Mouse (Mus musculus): ENCODE data around the gene Gas6. TPM values are rescaled to one million over a fixed set of nuclear protein-coding genes. Genes with fewer than 3 reads are reported as not detected.

Gene Gas6
- total RNA-seq, 2 experiments from 2014 or later: 121 to 122 TPM

DNA sequence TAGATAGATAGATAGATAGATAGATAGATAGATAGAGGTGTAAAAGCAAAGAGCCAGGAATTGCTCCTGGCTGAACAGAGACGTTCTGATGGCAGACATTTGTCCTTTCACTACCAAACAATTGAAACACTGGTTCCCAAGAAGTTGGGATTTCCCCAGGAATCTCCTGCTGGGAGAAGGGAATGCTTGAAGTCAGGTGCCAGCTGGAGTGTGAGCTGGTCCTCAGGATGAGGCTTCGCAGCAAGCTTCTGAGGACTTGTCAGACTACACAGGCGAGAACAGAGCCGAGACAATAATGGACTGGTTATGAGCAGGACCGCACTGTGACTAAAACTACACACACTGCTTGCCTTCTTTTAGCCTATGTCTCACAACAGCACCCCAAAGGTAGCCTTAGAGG, 17.7 kb upstream of the Gas6 start:
- DNase-seq: no peak
- intact Hi-C loops (cut with DNase I): no loop called here

DNA sequence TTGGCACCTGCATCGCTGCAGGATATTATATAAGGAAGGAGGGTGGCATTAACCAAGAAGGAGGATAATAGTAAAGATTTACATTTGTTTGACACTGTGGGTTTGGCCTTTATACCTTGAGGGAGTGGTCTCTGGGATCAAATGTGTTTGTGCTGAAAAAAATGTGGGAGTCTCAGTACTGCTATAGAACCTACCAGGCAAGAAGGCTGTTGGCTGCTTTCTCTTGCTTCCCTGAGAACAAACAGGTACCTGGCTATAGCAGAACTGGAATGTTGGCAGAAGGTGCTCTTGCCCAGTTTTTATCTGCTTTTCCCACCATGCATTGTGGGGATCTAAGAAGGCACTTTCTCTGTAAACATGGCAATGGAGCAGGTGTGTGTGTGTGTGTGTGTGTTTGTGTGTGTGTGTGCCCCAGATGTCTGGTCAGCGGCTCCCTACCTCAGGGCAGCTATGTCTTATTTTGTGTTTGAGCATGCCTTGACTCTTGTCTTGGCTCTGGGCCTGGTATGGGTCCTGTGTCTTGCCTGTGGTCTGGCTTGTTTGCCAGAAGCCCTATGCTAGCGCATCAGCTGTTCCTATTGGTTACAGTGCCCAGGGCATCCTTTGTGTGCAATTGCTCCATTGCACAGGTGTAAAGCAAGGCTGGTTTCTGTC, 13.1 kb upstream of the Gas6 start:
- intact Hi-C loops (cut with DNase I): no loop called here
- DNase-seq: no peak

DNA sequence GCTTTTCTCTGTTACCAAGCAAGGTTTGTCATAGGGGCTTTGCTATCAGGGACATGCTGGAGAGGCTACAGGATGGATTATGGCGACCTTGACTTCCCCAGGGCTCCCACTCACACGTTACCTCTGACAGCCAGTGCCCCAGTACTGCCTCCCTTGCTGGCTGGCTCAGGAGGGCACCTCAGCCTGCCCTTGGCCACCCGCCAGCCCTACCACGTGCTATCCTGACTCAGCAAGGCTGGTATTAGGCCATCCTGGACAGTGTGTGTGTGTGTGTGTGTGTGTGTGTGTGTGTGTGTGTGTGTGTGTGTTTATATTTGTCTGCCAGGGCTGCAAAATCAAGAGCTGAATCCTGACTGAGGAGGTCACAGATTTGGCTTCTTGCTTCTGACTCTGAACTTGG, 12.6 kb upstream of the Gas6 start:
- intact Hi-C loops (cut with DNase I): no loop called here
- DNase-seq: peak; percentile 79 to 87

DNA sequence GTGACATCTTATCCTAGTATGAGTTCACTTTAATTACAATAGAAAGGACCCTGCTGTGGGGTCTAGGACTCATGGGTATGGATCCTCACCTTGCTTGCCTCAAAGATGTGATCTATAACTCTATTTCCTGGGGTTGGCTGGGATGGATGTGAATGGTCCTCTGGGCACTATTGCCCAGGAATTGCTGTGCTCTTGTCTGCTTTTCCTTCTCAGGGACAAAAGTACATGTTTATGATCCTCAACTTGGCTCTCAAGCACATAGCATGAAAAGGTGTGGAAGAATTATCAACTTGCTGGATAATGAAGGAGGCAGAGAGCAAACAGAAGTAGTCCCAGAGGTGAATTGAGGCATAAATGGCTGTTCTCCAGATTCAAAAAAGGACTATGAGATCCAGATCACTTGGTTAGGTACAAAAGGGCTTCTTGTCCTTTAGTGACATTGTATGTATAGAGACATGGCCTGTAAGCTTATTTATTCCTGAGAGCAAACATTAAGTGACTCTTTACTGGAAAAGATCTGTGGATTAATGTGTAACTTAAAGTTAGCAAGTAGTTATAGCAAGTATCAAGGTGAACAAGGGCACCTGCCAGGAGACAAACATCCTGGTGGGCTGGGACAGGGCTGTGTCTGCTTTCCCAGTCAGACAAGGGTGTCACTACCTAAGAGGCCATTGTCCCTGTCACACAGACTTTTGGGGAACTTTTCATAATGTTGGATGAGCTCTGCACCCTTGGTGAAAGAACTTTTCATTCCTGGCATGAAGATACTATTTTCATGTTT, 10.8 kb upstream of the Gas6 start:
- DNase-seq: no peak
- intact Hi-C loops (cut with DNase I): no loop called here

DNA sequence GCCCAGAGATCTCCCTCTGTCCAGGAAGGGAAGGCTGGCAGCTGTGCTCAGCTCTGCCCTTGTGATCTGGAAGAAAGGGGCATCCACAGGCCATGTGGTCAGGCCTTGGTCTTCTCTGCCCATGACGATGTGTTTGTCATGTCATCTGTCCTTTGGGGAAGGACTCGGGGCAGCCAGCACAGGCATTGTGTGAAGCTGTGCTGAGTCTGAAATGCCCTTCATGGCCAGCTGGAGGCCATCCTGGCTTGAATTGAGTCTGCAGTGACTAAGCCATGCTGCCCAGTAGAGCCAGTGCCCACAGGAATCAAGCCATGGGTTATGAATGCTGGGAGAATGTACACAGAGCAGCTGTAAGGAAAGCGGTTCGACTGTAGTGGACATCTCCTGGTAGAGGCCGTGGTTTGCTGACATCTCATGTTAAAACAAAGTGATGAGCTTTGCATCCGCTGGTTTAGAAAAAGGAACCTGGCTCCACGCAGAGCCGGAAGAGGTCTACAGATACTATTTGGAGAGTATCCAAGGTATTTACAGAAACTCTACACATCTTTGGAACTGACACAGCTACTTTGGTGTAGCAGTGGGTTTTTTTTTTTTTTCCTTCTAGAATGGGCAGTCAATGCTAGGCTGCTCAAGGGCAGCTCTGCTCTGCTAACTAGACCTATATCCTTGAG, 9.8 kb upstream of the Gas6 start:
- DNase-seq: no peak

DNA sequence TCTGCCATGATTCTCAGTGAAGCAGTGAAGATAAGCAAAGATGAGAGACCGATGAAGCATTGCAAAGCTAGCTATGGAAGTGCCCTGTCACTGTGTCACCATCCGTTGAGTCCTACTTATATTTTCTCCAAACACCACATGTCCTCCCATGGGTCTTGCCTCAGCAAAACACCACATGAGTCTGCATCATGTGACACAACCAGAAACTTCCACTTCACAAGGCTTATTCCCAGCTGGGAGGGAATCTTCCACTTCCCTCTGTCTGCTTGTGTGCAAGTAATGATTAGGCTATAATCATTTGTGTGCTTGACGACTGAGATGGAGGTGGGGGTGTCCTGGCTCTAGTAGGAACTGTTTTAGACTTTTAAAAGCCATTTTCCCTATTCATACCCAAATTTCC, 6.9 kb upstream of the Gas6 start:
- intact Hi-C loops (cut with DNase I): no loop called here
- no peak for DNase-seq

More for the DNA sequence above, 9.8 kb upstream of the Gas6 start:
- intact Hi-C loops (cut with DNase I): no loop called here

DNA sequence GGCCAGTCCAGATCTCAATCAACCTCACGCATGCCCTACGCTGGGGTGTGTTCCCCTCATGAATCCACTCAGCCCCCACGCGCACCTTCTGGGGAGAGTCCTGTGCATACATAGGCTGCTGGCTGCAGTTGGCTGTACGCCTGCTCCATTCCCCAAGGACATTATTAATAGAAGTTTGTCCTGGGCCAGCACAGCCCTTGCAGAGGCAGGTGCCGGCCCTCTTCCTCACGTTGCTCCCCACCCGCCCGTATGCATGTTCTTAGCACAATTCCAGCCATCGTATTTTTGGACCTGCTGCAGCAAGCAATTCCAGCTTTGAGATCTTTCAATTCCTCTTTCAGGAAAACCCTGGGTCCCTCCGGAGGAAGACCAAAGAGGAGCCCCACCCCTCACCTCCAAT, 1.3 kb downstream of the Gas6 start:
- intact Hi-C loops (cut with DNase I): loop anchor here (2.0 kb wide), 2 partner anchors 38 to 56 kb away; no protein-coding TSS in a partner anchor
- DNase-seq: peak; percentile 76 to 78

DNA sequence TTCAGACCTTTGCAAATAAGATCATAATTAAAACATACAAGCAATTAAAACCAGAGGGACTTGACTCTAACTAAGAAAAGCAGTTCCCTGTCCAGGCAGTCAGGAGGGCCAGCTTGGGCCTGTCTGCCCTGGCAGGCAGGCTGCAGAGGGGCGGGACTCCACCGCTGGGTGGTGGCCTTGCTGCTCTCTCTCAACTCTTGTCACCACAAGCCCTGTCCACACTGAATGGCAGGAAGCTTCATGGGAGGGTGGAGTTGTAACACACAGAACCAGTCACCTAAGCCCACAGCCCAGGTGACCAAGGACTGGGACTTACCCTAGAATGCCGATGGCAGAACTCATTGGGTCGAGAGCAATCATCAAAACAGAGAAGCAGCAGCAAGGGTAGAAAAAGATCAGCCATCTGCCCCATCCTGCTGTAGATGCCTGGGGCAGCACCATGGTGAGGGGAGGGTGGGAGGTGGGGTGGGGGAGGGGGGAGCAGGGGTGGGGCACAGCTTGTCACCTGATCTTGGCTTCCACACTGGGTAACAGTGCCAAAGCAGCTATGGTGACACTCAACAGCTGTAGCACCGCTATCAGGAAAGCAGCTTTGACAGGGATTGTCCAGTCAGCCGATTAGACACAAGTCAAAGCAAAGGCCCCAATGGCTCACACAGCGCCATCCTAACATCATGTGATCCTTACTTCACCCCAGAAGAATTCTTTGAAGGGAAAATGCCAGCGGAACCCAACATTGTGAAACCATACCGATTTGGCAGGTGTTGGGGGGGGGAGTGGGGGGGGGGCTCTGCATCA, 1.9 kb downstream of the Gas6 start:
- intact Hi-C loops (cut with DNase I): loop anchor here (2.0 kb wide), 2 partner anchors 38 to 56 kb away; no protein-coding TSS in a partner anchor
- DNase-seq: peak; percentile 73 to 79

DNA sequence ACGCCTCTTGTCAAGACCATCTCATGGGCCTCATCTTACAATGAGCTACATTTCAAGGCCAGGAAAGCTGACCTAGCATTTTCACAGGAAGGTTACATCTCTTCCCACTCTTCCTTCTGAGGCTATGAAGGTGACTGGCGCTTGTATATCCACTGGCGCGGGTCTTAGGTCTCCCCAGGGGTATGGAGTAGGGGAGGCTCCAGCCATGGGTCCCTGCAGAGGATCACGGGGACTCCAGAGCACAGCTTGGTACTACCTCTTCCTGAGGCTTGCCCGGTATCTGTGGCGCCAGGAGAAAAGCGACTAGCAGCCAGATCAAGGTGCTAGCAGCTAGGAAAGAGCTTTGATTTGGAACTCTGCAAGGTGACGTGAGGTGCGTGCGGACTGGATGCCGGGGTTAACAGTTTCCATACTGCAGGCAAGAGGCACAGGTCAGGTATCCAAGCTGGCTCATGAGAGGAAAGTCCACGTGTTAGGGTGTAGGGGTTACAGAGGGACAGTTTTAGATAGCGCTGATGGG, 2.7 kb downstream of the Gas6 start:
- intact Hi-C loops (cut with DNase I): loop anchor here (2.0 kb wide), 2 partner anchors 39 to 57 kb away; no protein-coding TSS in a partner anchor
- no peak for DNase-seq

DNA sequence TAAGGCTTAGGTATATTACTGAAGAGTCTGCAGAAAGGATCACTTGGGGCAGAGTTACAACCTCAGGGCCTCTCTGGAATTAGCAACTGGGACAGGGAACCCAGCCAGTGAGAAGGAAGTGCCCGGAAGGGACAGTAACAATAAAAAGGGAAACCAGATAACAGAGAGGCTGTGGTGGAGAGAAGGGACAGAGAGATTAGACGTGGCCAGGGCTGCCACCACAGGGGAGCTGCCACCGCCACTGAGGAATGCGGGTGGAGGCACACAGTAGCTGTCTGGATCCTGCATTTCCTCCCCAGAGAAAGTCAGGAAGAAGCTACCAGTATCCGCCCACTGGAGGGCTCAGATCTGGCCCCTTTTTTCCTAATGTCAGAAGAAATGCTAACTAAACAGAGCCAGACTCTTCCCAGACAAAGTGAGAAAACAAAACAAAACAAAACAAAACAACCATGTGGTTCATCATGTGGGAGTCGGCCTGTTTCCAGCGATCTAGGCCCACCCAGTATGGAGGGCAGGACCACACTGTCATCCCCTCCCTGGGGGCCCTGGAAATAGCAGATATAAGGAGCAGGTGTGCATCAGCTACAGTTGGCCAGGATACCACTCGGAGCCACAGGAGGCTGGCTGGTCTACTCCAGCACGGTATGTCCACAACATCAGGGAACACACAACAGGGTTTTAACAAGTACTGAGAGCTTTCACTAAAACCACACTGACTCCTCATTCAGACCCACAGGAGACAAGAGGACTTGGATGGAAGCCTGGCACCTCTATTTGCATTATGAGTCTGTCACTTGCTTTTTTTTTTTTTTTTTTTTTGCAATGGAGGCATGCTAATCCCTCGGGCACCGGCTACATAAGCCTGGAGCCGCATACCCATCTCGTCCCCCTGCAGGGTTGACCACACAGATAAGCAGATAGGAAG, 4.0 kb downstream of the Gas6 start:
- intact Hi-C loops (cut with DNase I): no loop called here
- DNase-seq: peak in 1 of 2 experiments; percentile 37

DNA sequence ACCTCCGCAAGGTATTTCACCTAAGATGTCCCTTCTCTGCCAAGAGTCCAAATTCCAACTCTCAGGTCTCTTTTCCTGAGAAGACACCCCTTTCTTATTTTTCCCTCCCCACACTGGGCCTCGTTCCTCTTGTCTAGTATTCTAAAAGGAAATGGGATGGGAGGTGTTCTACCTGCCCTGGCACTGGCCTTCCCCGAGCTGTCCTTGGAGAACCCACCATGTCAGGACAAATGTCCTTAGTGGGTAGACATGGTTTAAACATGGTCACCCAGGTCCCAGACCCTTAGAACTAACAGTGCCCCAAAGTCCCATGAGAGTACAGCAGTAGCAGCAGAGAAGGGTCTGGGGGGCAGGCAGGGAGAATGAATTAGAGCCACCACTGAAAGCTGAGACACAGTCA, 4.9 kb downstream of the Gas6 start:
- DNase-seq: no peak
- intact Hi-C loops (cut with DNase I): no loop called here

DNA sequence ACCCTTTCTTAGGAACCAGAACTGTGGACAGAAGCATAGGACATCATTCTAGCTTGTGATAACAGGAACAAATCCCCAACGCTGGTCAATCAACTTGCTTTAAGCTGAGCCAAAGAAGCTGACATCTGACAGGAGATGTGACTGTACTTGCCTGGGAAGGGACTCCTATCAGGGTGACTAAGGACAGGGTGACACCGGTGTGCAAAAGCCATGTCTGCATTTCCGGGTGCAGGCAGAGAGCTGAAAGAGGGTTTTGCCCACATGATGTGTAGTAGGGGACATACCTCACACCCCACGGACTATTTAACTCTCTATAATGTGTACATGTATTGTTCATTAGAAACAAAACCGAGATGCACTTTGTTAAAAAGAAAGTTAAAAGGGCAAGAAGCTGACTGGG, 11.1 kb downstream of the Gas6 start:
- no peak for DNase-seq
- intact Hi-C loops (cut with DNase I): no loop called here

DNA sequence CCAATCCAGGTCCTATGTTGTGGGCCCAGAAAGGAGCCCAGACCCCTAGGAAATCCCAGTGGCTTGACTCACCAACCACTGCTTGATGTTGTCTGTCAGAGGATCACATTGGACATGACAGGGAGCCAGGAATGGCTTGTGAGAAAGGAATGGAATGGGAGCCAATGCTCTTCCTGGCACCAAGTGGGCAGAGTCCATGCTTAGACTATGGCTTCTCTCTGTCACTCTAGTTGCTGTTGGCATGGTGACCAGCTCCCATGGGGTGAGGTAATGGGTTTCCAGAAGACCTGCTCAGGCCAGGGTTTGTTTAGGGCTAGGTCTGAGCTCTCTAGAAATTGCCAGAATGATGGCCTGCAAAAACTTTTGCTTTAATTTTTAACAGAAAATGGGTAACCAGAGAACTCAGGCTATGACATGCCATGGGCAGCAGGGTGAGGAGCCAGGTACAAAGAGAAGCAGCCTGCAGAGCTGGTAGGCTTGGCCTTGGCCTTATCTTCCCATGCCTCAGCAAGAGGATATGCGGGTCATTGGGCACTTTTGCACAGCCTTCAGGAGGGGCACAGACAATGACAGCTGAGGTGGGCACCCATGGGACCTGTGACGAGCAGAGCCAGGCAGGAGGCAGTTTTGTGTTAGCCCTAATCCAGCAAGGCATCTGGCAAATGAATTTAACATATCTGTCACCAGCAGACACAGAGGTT, 12.0 kb downstream of the Gas6 start:
- DNase-seq: no peak
- intact Hi-C loops (cut with DNase I): no loop called here

DNA sequence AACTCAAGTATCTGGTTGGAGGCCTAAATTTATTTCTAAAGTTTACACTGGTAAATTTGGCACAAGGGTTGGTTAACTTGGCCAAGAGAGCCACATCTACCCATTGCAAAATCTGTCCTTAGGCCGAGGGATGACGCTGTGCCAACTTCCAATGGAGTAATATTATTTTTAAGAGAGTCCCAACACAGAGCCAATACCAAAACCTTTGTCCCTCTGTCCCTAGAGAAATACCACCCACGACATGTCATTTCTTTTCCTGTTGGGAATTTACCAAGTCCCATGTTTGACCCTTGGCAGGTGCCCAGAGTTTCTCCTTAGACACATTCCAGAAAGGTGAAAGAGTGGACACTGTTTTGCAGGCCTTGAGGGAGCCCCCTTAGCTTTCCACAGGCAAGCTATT, 12.7 kb downstream of the Gas6 start:
- no peak for DNase-seq
- intact Hi-C loops (cut with DNase I): no loop called here

DNA sequence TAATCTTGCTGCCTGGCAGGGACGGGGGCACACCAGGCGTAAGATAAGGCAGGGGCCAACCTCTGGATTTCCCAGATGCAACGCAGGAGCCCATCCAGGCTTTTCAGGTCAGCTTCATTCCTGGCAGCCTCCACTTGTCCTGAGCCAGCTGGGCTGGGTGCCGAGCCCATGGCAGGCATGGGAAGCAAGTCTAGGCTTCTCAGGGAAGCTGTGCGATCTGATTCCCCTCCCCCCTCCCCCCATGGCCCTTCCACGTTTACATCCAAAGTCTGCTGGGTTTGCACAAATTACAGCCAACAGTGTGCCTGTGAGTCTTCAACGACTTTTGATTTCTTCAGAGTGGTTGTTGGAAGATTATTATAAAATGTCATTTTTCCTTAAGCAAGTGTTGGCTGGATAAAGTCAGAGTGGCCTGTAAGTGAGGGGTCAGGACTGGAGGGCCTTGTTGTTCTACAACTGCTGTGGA, 13.2 kb downstream of the Gas6 start:
- DNase-seq: peak; percentile 67 to 81
- intact Hi-C loops (cut with DNase I): no loop called here

DNA sequence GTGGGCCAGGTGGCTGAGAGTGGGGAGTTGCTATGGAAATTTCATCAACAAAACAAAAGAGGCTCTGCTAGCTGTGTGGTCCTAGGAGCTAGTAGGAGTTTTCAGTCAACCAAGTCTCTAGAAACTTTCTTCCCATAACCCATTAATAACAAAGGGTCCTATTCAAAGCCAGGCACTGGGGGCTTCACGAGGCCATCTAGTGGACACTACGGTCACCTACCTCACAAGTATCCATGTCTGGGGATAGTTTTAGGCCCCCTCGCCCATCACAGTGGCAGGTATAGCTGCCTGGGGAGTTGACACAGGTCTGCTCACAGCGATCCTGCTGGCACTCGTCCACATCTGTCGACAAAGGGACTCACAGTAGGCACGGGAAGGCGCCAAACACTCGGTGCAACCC, 18.4 kb downstream of the Gas6 start:
- DNase-seq: no peak
- intact Hi-C loops (cut with DNase I): no loop called here

DNA sequence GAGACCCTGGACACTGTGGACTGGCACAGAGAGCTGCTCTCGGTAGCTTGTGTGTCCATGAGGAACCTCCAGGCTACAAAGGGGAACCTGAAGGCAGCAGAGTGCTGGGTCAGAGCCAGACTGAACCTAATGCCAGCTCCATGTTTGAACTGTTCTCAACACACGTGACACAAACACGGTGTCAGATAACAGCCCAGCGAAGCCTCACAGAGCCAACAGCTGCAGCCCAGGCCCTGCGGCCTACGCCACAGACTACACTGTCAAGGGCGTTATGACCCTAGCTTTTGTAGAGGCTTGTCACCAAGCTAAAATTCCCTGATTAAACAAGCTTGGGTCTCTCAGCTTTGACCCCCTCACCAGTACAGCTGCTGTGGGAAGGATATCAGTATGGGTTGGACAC, 22.0 kb downstream of the Gas6 start:
- intact Hi-C loops (cut with DNase I): no loop called here
- DNase-seq: peak; percentile 52 to 72

DNA sequence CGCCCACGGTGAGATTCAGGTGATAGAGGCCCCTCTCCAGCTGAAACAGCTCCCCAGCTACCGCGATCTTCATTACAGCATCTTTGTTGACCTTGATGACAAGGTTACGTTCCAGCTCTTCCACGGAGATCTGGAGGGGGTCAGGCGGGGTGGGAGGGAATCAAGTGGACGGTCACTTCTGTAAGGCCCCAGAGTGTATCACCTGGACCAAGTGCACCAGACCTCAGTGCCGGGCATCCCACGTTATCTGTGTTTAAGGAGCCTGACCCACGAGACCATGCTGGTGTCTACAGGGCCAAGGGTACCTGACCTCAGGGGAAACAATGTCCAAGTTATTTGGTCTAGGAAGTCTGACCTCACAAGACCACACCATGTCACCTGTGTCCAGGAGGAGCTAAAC, 22.8 kb downstream of the Gas6 start:
- DNase-seq: no peak
- intact Hi-C loops (cut with DNase I): no loop called here

DNA sequence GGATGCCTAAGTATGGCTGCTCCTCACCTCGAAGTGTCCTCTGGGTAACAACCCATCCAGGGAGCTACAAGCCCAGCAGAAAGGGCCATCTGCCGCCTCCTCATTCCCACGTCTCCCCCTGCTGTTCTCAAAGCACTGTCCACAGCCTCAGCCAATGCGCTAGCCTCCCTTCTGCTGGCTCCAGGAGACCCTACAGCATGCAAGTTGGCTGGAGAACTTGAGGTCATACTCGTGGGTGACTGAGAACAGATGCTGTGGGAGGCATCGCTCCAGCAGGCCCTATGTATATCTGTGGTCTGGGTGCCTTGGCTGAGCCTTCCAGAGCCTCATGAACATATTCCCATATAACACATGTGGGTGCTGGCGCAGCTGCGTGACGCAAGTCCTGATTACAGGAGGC, 25.6 kb downstream of the Gas6 start:
- intact Hi-C loops (cut with DNase I): no loop called here
- DNase-seq: no peak
